Mouse (Mus musculus) effector memory CD4-positive, alpha-beta T cell, adult 7 months (primary cell): ENCODE data around the gene Gm9008. TPM values are rescaled to one million over a fixed set of nuclear protein-coding genes. Genes with fewer than 3 reads are reported as not detected.

Source experiments
- polyA plus RNA-seq: library from polyadenylated mRNA; unstranded; fragments of 100-300 nt; shearing (Covaris generic); gene quantifications from one replicate; pipeline ENCODE4 v1.2.1, GENCODE M21; 2017

Gm9008 gene
- polyA plus RNA-seq = not detected

DNA sequence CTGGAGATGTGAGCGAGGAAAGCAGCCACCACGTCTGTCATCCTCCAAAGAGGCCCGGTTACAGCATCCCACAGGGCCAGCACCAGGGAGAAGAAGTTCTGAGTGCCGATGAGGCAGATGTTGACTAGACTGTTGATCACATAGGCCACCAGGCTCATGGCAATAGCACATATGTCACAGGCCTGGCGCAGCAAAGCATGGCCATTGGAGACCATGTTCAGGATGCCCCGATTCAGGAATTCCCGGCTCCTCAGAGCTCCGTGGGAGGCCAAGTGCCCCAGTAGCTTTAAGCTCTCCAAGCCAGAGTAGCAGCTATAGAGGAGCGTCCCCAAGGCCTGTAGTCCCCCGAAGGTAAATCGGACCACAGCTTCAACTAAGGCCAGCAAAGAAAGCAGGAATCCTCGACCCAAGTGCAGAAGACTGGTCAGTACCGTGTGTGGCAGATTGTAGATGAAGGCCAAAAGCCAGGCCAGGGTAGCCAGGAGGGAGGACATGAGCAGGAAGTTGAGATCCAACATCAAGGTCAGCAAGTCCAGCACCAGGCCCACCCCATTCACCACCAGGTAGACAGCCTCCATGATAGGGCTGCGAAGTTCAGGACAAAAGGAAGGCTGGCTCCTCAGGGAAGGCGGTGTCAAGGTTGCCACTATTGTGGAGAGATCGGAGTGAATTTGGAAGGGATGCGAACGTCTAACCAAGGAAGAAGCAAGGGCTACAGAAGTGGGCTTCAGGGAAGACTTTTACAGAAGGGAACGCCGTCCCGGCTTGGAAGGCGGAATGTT, at the start of gene Gm9008:
Gm9008 (minus strand) TSS at position 731 of the 782 bp plus-strand sequence.

